Mouse (Mus musculus): Measurements from ENCODE around the gene Dpep3. TPM values are rescaled to one million over a fixed set of nuclear protein-coding genes. Genes with fewer than 3 reads are reported as not detected.
"Not testable (repeated sequence)": the region's sequence is repeated elsewhere in the genome, so short reads cannot be mapped to it uniquely, and the experiment has no call there.

Gene Dpep3
- polyA plus RNA-seq (2015; fragmentation: Nextera tagmentation; extraction: Ambion mirVana) = not detected in 2 replicates

DNA sequence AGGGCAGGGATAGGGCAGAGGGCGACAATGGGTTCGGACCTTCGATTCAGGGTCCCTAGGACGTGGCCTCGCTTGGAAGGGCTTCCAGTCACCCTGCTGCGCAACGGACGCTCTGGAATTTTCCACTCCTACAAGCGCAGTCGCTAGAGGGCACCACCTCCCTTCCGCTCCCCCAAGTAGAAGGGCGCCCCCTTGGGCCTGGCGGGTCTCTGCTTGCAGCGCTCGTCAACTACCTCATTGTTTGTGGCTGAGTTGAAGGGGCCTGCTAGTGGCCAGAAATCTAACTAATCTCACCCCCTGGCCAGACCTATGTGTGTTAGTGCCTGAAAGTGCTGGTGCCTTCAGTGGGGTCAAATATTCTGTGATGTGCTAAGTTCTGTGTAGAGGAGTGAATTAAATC, at the start of gene Dpep3:
Gene Dpep3 (minus strand): TSS at position 105 of the 400 bp plus-strand sequence.
- Histone ChIP-seq H3K27ac (replicated peaks) (no peak within 1 kb of the TSS), H3K4me3 (ENCODE audit: low read depth, low read length) (no peak within 1 kb of the TSS), H3K4me2 (replicated peaks; ENCODE audit: low read depth) (no peak within 1 kb of the TSS), H3K9ac (ENCODE audit: low read length) (no peak within 1 kb of the TSS), H3K27me3 (ENCODE audit: control insufficient read depth, insufficient read depth, low read length) (no peaks in the 10 kb centered on the region), H3K36me3 (ENCODE audit: control insufficient read depth, insufficient read depth, low read length) (no peaks in the 10 kb centered on the region), H3K9me3 (ENCODE audit: control insufficient read depth, low read length) (no peaks in the 10 kb centered on the region), H3K4me1 (replicated peaks; ENCODE audit: control insufficient read depth, insufficient read depth) (no peaks in the 10 kb centered on the region)
- ATAC-seq (ENCODE audit: low FRiP score, low TSS enrichment) (no peak), DNase-seq (ENCODE audit: low spot score) (no peak)
- WGBS = 90% methylated on average over 15 of the region's 15 CpGs
- TF ChIP-seq CTCF (IDR thresholded peaks at IDR 0.05; ENCODE audit: low read depth) = 0 out of 2 replicates have a peak, but pooled peaks have one; percentile 15
- no peak for TF ChIP-seq EP300 (optimal IDR thresholded peaks at IDR 0.05)

DNA sequence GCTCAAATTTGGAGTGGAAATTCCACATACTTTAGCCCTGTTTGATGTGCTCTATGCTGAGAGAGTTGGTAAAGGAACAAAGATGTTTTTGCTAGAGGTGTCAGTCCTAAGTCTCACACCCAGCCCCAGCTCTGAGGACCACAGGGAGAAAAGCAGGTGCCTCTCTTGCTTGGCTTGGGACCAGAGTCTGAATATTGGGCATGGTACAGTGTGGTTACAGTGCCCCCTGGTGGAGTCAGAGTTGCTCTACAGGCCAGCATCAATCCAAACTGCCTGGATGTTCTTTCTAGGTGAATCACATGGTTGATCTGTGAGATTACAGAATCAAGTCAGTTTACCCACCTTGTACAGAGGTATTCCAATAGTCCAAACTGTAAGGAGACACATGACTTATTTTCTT, 43.3 kb upstream of the Dpep3 start:
- Histone ChIP-seq H3K4me1 (replicated peaks; ENCODE audit: control insufficient read depth, insufficient read depth) (no peaks in the 10 kb centered on the region), H3K9me3 (ENCODE audit: control insufficient read depth, low read length) (no peaks in the 10 kb centered on the region), H3K27me3 (ENCODE audit: control insufficient read depth, insufficient read depth, low read length) (no peaks in the 10 kb centered on the region), H3K4me3 (ENCODE audit: low read depth, low read length) (no peak overlapping the region), H3K36me3 (ENCODE audit: control insufficient read depth, insufficient read depth, low read length) (no peaks in the 10 kb centered on the region), H3K9ac (ENCODE audit: low read length) (no peak overlapping the region), H3K27ac (replicated peaks) (no peak overlapping the region), H3K4me2 (replicated peaks; ENCODE audit: low read depth) (no peak overlapping the region)
- peak; percentile 98 for TF ChIP-seq CTCF (IDR thresholded peaks at IDR 0.05; ENCODE audit: low read depth)
- no peak for TF ChIP-seq EP300 (optimal IDR thresholded peaks at IDR 0.05)
- ATAC-seq (ENCODE audit: low FRiP score, low TSS enrichment) = 0 out of 2 replicates have a peak, but pooled peaks have one; percentile 60
- peak; percentile 79 for DNase-seq (ENCODE audit: low spot score)

DNA sequence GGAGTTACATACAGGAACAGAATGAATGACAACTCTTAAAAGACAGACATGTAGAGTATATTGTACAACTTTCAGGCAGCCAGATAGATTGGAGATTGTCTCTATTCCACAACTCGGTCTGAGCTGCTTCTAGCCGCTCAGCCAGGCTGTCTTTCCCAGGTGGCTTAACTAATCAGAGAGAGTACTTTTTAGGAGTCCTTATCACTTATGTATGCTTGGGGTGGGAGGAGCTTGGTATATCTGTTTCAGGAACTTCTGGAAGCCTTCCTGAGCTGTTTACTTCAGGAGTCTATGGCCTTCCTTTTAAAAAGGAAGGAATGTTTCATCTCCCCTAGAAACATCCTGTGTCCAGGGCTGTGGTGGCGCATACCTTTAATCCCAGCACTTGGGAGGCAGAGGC, 38.8 kb upstream of the Dpep3 start:
- Histone ChIP-seq H3K36me3 (ENCODE audit: control insufficient read depth, insufficient read depth, low read length) (peaks cover 3% of the 10 kb centered on the region), H3K4me3 (ENCODE audit: low read depth, low read length) (no peak overlapping the region), H3K4me2 (replicated peaks; ENCODE audit: low read depth) (no peak overlapping the region), H3K9me3 (ENCODE audit: control insufficient read depth, low read length) (no peaks in the 10 kb centered on the region), H3K27me3 (ENCODE audit: control insufficient read depth, insufficient read depth, low read length) (no peaks in the 10 kb centered on the region), H3K27ac (replicated peaks) (no peak overlapping the region), H3K4me1 (replicated peaks; ENCODE audit: control insufficient read depth, insufficient read depth) (no peaks in the 10 kb centered on the region), H3K9ac (ENCODE audit: low read length) (no peak overlapping the region)
- DNase-seq (ENCODE audit: low spot score) = no peak
- WGBS = 82% methylated on average over 3 of the region's 3 CpGs
- ATAC-seq (ENCODE audit: low FRiP score, low TSS enrichment) = no peak
- TF ChIP-seq EP300 (optimal IDR thresholded peaks at IDR 0.05) = no peak
- TF ChIP-seq CTCF (IDR thresholded peaks at IDR 0.05; ENCODE audit: low read depth) = no peak

DNA sequence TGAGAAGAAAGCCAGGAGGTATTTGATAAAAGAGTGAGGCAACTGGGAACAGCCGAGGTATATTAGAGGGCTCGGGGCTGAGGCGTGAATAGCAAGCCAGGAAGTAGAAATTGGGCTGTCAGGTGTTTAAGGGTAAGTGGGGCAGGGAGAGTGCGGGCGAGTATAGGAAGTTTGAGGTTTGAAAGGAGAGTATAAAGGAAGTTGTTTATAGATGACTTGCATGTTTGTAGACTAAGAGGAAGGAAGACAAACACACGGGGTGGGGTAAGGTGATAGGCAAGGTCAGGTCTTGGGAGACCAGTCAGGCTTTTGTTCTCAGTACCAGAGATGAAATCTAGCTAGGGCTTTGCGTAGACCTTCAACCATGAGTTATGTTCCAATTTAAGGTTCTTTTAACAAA, 37.9 kb upstream of the Dpep3 start:
- Histone ChIP-seq H3K9me3 (ENCODE audit: control insufficient read depth, low read length) (no peaks in the 10 kb centered on the region), H3K4me3 (ENCODE audit: low read depth, low read length) (no peak overlapping the region), H3K27me3 (ENCODE audit: control insufficient read depth, insufficient read depth, low read length) (no peaks in the 10 kb centered on the region), H3K9ac (ENCODE audit: low read length) (no peak overlapping the region), H3K27ac (replicated peaks) (no peak overlapping the region), H3K36me3 (ENCODE audit: control insufficient read depth, insufficient read depth, low read length) (peaks cover 3% of the 10 kb centered on the region), H3K4me1 (replicated peaks; ENCODE audit: control insufficient read depth, insufficient read depth) (no peaks in the 10 kb centered on the region), H3K4me2 (replicated peaks; ENCODE audit: low read depth) (no peak overlapping the region)
- no peak for TF ChIP-seq CTCF (IDR thresholded peaks at IDR 0.05; ENCODE audit: low read depth)
- TF ChIP-seq EP300 (optimal IDR thresholded peaks at IDR 0.05) = no peak
- DNase-seq (ENCODE audit: low spot score) (no peak), ATAC-seq (ENCODE audit: low FRiP score, low TSS enrichment) (no peak)
- 84% methylated on average over 7 of the region's 7 CpGs for WGBS

DNA sequence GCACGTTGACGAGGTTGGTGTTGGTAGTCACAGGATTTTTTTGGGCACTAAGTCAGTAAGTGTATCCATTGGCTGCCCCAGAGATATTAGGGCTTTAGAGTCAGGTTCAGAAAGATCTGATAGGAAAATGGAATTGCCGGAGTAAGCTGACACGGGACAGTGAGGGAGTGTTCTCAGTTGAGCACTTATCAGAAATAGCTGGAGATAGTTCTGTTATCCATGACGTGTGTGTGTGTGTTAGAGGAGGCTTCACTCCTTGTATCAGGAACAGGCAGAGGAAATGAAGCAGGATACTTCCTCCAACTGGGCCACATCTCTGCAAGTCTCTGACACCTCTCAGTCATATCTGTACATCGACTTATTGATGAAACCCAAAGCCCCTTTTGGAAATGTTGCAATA, 37.1 kb upstream of the Dpep3 start:
- no peaks in the 10 kb centered on the region for H3K9me3 ChIP-seq (ENCODE audit: control insufficient read depth, low read length)
- no peak for TF ChIP-seq CTCF (IDR thresholded peaks at IDR 0.05; ENCODE audit: low read depth)
- no peak for TF ChIP-seq EP300 (optimal IDR thresholded peaks at IDR 0.05)
- no peak overlapping the region for H3K4me2 ChIP-seq (replicated peaks; ENCODE audit: low read depth)
- no peaks in the 10 kb centered on the region for H3K4me1 ChIP-seq (replicated peaks; ENCODE audit: control insufficient read depth, insufficient read depth)
- H3K27me3 ChIP-seq (ENCODE audit: control insufficient read depth, insufficient read depth, low read length) = no peaks in the 10 kb centered on the region
- ATAC-seq (ENCODE audit: low FRiP score, low TSS enrichment) (no peak), DNase-seq (ENCODE audit: low spot score) (no peak)
- WGBS = 89% methylated on average over 6 of the region's 6 CpGs
- H3K9ac ChIP-seq (ENCODE audit: low read length) = no peak overlapping the region
- H3K27ac ChIP-seq (replicated peaks) = no peak overlapping the region
- no peak overlapping the region for H3K4me3 ChIP-seq (ENCODE audit: low read depth, low read length)
- peaks cover 3% of the 10 kb centered on the region for H3K36me3 ChIP-seq (ENCODE audit: control insufficient read depth, insufficient read depth, low read length)

DNA sequence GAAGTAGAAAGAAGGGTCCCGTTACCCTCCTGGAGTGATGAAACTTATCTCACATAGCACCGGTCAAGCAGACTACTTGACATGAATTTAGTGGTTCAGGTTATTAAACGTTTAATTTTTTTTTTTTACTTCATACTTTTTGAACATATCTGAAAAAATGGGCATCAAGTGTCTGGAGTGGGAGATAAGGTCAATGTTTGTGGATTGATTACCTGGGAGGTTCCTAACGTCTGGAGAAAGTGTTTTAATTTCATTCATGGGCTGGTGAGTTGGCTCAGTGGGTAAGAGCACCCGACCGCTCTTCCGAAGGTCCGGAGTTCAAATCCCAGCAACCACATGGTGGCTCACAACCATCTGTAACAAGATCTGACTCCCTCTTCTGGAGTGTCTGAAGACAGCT, 33.0 kb upstream of the Dpep3 start:
- H3K36me3 ChIP-seq (ENCODE audit: control insufficient read depth, insufficient read depth, low read length); H3K27ac ChIP-seq (replicated peaks); H3K9ac ChIP-seq (ENCODE audit: low read length); DNase-seq (ENCODE audit: low spot score); H3K27me3 ChIP-seq (ENCODE audit: control insufficient read depth, insufficient read depth, low read length); ATAC-seq (ENCODE audit: low FRiP score, low TSS enrichment); H3K4me1 ChIP-seq (replicated peaks; ENCODE audit: control insufficient read depth, insufficient read depth); H3K4me3 ChIP-seq (ENCODE audit: low read depth, low read length); H3K9me3 ChIP-seq (ENCODE audit: control insufficient read depth, low read length): not testable (repeated sequence)
- peak overlapping the region; percentile 91; the same call in 1 of the 2 replicates for H3K4me2 ChIP-seq (replicated peaks; ENCODE audit: low read depth)
- WGBS = 80% methylated on average over 8 of the region's 8 CpGs
